Mouse (Mus musculus) ES-E14 (cell line): Measurements from ENCODE around the gene Fam155a.

ENCODE experiments used
- MAFK ChIP-seq: IDR thresholded peaks from 2 replicates; pipeline ENCODE4 v1.6.1; 2014; ENCODE audit warnings: mild to moderate bottlenecking, low read depth, low read length, inconsistent platforms; ENCODE audit not compliant: insufficient read depth
- ZNF384 ChIP-seq: IDR thresholded peaks from 2 replicates; pipeline ENCODE4 v1.6.1; 2012; ENCODE audit warnings: low read depth, low read length, inconsistent platforms

GRCm38 (mm10) chr8:9813273-9813946 lies 42.4 kb upstream of the Fam155a start:
- TF ChIP-seq MAFK (no peak), ZNF384 (no peak)
